Mouse (Mus musculus) adrenal gland, adult (tissue): ENCODE results near the gene Abca6.

Experiments used
- DNase-seq, 2 experiments: peaks; one replicate each; pipeline ENCODE4 v3.0.0; 2022 to 2023; ENCODE audit warnings: low spot score in 1 of 2; ENCODE audit not compliant: inconsistent age in 2 of 2

The Abca6 gene

DNA sequence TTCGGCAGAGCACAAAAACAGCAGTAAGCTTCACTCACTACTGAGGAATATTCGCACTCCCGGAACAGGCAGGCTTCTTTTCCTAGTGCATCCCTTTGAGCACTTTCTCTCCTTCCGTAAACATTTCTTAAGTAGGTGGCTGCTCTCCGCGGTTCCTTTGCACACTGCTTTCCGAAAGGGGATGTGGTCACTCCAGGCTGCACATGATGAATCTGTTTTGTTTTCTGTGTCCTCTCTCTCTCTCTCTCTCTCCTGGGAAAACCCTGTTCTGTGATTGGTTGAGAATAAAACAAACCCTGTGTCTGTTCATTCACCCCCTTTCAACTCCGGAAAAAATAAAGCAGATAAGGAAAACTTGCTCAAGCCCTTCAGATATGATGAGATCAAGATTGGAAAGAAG lies at the start of gene Abca6:
Gene Abca6, minus strand, starts transcription at position 243 of the 400 bp plus-strand sequence.
- DNase-seq: peak in 1 of 2 experiments; percentile 45

DNA sequence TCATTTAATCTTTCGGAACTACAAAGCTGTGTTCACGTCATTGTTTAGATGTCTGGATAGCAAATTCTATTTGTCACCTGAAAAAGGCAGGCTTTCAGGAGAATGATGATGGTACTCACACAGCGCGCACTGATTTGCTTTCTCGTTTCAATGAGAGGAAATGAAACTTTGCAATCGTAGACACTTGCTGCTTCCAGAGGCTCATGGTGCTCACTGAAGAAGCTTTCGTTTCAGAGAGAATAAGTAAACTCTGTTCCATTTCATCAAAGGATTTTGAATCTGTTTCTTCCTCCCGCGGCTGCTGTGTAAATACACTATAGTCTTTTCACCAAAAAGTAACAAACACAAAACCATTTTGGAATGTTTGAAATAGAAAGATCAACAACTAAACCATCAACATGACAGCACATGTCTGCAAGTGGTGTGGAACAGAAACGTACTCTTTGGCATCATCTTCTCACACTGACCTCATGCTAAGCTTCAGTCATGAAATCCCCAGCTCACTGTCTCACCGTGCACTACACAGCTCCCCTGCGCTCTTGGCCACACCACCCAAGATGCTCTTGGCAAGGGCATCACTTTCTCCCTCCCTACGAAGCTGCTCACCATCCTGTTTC lies 46.4 kb upstream of the Abca6 start:
- DNase-seq: no peak

- DNase-seq: no peak
Observed at GRCm38 (mm10) chr11:110290586-110290985, 39.0 kb upstream of the Abca6 start.

DNA sequence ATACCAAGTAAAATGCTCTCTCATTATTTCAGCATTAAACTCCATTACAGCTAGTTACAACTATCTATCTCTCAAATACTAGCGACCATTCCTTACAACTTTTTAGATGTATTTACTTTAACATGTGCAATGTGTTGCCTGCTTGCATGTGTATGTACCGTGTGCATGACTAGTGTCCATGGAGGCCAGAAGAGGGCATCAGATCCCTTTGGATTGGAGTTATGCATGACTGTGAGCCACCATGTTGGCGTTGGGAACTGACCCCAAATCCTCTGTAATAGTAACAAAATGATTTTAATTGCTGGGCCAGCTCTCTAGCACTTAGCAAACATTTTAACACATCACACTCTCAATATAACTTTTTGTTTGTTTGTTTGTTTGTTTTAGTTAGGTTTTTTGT lies 36.8 kb upstream of the Abca6 start:
- DNase-seq: no peak

DNA sequence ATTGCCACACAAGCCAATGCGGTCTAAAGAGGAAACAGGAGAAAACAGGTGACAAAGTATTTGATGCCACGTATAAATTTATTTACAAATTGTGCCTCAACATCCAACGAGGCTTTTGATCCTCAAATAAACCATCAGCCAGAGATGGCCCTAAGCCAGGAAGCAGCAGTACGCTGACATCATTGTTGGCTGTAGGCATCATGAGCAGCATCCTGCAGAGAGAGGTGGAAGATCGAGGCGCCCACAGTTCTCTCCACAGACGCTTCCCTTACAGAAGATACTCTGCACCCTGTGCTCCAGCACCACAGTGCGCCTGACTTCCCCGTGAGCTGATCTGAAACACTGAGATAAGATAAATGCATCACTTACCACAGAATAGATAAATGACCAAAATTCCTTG lies 36.1 kb upstream of the Abca6 start:
- DNase-seq: no peak

- no peak for DNase-seq
Observed at GRCm38 (mm10) chr11:110286331-110286730, 34.8 kb upstream of the Abca6 start.

- no peak for DNase-seq
Observed at GRCm38 (mm10) chr11:110284849-110285248, 33.3 kb upstream of the Abca6 start.

DNA sequence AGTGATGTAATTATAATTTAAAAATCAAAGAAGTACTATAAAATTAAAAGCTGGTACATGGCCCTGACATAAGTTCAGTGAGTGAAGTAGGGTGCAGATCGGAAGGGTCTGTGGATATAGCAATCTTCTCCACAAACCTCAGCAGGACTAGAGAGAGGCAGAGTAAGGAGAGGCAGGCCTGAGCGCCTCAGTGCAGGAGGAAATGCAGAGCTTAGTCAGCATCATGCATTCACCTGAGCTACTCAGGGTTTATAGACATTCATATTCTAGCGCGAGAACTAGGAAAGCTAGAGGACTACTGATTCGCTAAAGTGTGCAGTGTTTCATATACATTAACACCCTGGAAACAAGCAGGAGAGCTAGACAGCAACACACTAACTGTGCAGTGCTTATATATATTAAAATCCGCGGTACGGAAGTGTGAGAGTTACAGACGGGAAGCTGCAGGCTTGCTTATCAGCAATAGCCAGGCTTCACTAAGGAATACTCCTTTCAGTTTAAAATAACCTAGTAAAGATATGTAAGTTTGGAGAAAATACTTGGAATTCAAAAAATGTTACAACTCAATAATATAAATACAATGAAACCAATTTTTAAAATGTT lies 32.7 kb upstream of the Abca6 start:
- DNase-seq: no peak

DNA sequence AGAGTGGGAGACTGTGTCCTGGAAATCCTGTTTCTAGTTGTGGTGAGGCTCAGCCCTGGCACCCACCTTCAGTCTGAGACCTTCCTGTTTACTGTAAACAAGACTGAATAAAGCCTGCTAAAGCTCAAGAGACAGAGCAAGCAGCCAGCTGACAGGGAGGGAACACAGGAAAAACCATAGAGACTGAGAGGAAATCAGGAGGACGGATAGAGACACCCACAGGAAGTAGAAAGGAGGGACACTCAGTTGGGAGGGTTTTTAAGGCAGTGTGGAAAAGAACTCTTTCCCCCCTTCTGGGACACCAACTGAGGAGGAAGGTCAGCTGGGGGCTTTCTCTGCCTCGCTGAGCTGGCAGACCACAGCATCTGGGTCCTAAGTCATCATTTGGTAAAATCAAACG lies 23.2 kb upstream of the Abca6 start:
- DNase-seq: no peak

DNA sequence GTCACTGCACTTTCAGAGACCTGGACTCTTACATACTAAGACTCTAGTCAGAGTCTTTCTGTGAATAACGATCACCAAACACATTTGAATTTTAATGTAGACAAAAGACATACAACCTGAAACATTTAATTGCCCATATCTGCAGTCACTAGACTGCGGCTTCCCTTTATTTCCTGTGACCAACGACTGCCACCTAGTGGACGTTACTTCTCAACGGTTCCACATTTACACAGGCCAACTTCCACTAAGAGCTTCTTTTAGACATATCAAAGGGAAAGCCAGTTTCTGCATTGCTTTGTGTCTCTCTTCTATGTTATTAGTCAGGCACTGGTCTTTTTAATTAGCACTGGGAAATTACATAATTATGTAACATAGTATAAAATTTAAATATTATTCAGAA lies 20.2 kb upstream of the Abca6 start:
- DNase-seq: peak; percentile 18 to 82

- DNase-seq: peak; percentile 85 to 96
Observed at GRCm38 (mm10) chr11:110268244-110268844, 16.8 kb upstream of the Abca6 start.

- DNase-seq: no peak
Observed at GRCm38 (mm10) chr11:110267232-110267631, 15.7 kb upstream of the Abca6 start.

GRCm38 (mm10) chr11:110266757-110267156 lies 15.2 kb upstream of the Abca6 start:
- peak; percentile 50 to 74 for DNase-seq

GRCm38 (mm10) chr11:110261867-110262266 lies 10.3 kb upstream of the Abca6 start:
- no peak for DNase-seq

- DNase-seq: no peak
Observed at GRCm38 (mm10) chr11:110257911-110258310, 6.3 kb upstream of the Abca6 start.

- no peak for DNase-seq
Observed at GRCm38 (mm10) chr11:110257061-110257460, 5.5 kb upstream of the Abca6 start.

DNA sequence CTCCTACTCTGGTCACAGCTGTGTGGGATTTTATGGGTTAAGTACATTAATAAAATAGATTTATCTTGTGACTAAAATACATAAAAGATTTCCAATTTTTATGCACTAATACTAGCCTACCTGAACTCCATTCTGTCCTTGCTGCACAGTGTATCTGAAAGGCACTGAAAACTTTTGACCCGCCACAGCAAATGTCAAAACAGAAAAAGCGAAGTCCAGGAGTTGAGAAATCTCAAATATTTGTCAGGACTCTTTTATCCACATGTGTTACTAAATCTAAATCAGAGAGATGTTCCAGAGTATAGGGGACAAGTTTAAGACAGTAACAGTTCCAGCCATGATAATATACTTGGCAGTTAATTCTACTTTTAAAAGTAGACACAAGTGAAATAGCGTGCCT lies 680 bp upstream of the Abca6 start:
- DNase-seq: no peak

GRCm38 (mm10) chr11:110244730-110245129 lies 6.8 kb downstream of the Abca6 start:
- peak; percentile 92 to 95 for DNase-seq

DNA sequence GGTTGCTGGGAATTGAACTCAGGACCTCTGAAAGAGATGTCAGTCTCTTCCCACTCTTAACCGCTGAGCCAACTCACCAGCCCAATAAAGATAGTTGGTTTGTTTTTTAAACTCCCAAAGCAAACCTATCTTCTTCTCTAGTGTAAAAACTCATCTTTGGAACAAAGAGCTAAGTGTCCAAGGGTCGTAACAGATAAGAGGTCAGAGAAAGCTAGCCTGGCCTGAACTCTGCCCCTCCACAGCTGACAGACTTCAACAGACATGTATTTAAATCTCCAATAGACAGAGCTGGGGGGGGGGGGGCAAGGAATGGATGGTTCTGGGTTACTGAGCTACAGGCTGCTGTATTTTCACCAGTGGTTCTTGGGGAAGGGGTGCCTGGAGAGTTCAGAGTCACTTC lies 14.1 kb downstream of the Abca6 start:
- DNase-seq: no peak

DNA sequence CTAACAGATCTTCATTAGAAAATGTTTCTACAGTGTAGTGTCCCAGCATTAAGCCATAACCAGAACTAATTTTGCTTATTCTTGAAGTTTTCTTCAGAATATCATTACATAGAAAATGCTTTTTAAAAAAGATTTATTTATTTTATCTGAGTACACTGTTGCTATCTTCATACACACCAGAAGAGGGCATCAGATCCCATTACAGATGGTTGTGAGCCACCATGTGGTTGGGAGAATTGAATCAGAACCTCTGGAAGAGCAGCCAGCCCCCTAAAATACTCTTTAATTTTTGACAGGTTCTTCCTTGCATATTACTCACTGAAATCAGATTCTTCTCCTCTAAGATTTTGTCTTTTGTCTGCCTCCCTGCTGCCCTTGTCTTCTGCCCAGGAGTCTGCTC lies 18.6 kb downstream of the Abca6 start:
- DNase-seq: peak in 1 of 2 experiments; percentile 16

- no peak for DNase-seq
Observed at GRCm38 (mm10) chr11:110217118-110217517, 34.5 kb downstream of the Abca6 start.

GRCm38 (mm10) chr11:110203930-110204329 lies 47.6 kb downstream of the Abca6 start:
- no peak for DNase-seq

DNA sequence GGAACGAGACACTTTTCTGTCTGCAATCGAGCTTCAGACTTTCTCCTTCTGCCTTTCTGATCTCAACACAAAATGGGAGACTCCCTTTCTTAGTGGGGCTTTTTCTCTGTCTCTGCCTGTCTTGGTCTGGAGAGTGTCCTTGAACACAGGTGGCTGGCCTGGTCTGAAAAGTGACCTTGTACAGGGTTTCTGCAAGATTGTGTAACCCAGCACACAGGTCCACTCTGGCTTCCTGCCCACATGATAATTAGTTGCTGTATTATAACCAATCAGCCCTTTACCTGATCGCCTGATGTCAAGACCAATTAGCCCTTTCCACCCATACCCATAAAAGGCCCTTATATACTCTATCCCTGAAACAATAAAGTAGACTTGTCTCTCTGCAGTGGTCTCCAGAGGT lies 52.7 kb downstream of the Abca6 start:
- DNase-seq: no peak
